Mouse (Mus musculus): ENCODE data around the gene Akap12.

DNA sequence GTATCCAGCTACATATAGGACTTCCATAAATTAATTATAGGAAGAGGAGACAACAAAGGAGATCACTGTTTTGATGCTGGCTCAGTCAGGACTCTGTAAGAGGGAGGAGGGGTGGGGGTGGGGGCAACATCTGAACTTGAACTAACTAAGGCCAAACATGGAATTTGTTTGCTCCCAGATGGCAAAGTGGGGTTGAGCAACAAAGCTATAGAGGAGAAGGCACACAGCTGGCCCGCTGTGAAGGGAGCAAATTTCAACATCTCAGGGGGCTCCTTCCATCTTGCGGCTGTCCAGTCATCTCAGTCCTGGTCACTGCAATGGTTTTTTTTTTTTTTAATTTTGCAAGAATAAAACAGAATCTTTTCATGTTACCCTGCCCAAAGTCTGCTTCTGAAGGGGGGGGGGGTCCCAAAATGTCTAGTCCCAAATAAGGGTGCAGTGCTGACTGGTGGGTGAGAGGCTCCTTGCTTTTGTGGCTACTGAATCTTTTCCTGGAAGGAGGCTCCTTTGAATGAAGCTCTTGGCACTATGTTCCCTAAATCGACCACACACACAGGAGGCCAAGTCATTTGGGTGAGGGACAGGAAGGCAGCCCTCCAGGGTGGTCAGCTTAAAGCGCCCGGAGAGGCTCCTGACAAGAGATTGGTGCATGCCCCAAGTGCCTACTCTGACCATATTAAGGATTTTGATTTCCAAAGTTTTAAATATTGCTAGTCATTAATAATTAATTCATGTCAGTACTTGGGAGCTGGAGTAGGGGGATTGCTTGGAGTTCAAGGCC lies 26.2 kb upstream of the Akap12 start:
- TF ChIP-seq GATA1 (IDR thresholded peaks at IDR 0.05; ENCODE audit: borderline replicate concordance, low read length) (no peak), FLI1 (IDR thresholded peaks at IDR 0.05; ENCODE audit: low read length) (no peak)

All from megakaryocyte, embryonic 14.5 days (primary cell).